In the genomic region with DNA sequence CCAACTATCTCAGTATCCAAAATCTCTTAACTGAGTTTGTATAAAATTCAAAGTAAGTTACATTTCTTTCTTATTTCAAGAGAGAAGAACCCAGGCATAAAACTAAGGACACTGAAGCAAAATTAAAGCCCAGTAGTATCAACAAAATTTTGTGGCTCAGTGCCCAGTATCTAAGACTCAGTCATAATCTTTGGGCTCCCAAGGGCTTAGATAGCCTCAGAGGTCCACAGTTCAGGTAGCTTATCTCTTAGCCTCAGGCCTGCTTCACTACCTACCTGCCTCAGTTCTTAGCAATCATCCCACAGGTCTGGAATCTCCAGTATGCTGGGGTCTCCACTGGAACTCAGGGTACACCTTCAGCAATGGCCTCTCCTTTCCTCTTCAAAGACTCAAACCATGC, we compare ENCODE assay signal across 4 mouse cellular contexts.
ATAC-seq lines count a peak whose summit lies in the region.

No protein-coding gene starts in this region.

- ATAC-seq in common myeloid progenitor, adult 5-6 weeks (replicated peaks; ENCODE audit: low read depth, poor library complexity, severe bottlenecking), result 0 out of 2 replicates have a peak, but pooled peaks have one; percentile 5
- peak; percentile 45; the same call in 1 of the 2 replicates for ATAC-seq in erythroid progenitor cell, adult 5-6 weeks (replicated peaks; ENCODE audit: low FRiP score, poor library complexity, severe bottlenecking)
- peak; percentile 64 for ATAC-seq in megakaryocyte progenitor cell, adult 5-6 weeks (replicated peaks; ENCODE audit: poor library complexity)
- peak; percentile 66 for ATAC-seq in megakaryocyte-erythroid progenitor cell, adult 5-6 weeks (replicated peaks; ENCODE audit: low FRiP score, low TSS enrichment, poor library complexity, severe bottlenecking)

Comparison
In these comparisons a context has a peak if more than half of its experiments do, and no peak if none do; other contexts are left out.
1. Peak in every context shown above with its lines: ATAC-seq.
2. ATAC-seq: peak in every context shown above with its lines; median percentile 66 in megakaryocyte-erythroid progenitor cell, adult 5-6 weeks; 64 in megakaryocyte progenitor cell, adult 5-6 weeks; 45 in erythroid progenitor cell, adult 5-6 weeks; 5 in common myeloid progenitor, adult 5-6 weeks.